Mouse (Mus musculus) kidney, adult 2 months (tissue): ENCODE measurements at regions not wholly inside any gene's neighbourhood (a gene's known extent, or its start where the extent isn't known, plus 50 kb on each side); places are given as distances from the start of the nearest gene placed in this dataset.

ENCODE experiments used
- CTCF ChIP-seq: fragments of 200-500 bp; conservative IDR thresholded peaks from 2 replicates; pipeline ENCODE4 v1.5.1; 2011; ENCODE audit warnings: low read depth, mild to moderate bottlenecking, control low read depth, low read length, moderate library complexity, mixed read lengths; ENCODE audit not compliant: insufficient read depth, insufficient read length
- POLR2A ChIP-seq: fragments of 200-500 bp; IDR thresholded peaks from one replicate; pipeline ENCODE4 v1.6.1; 2011; ENCODE audit warnings: low read depth, low read length, control low read depth

GRCm38 (mm10) chr19:36213461-36213860 is 93.6 kb upstream of the Ankrd1 start:
- TF ChIP-seq CTCF (no peak), POLR2A (no peak)
